In the genomic region with DNA sequence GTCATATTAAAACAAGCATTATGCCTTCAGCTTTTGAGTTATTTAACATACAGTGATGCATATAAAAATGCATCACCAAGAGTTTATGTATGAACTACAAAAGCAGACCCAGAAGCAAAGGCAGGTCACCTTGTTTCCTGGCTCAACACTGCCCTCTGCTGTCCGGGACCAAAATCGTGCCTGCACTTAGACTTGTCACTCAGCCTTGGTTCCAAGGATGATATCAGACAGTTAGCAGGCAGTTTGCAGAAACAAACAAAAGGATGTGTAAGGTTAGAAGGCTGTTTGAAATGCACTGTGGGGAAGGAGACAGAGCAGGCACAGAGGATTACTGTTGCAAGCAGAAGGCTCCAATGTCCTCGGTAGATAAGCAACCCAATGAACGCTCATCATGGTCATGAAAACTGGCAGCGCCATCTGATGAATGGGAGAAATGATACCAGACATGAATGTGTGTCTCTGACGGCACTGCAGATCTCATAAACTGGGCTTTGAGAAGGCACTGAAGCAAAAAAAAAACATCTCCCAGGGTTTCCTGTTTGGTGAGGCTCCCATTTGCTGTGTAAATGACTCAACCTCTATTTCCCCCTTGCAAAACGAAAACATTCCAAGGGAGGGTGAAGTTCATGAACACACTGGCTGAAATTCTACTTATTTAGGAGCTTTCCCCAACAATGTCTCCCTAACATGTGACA, we compare ENCODE assay signal across 9 mouse cellular contexts.
DNase-seq lines count a peak whose midpoint lies in the region; ATAC-seq and TF ChIP-seq lines count a peak whose summit lies in the region.
"Had no signal": no experiment of that assay in that cellular context is flagged by ENCODE, and none has a peak within 500 bp of the region (broad histone marks: within the 10 kb centered on the region; RNA-seq: fewer than 3 reads in every experiment).

No protein-coding gene starts in this region.

- no peaks in the 10 kb centered on the region for H3K79me3 ChIP-seq in C2C12 (ENCODE audit: low read depth)

- peaks cover 37% of the 10 kb centered on the region for H3K4me1 ChIP-seq in embryonic facial prominence, embryonic 15.5 days
- H3K4me1 ChIP-seq in heart, embryonic 10.5 days: no peaks in the 10 kb centered on the region
- peaks cover 10% of the 10 kb centered on the region for H3K4me1 ChIP-seq in liver, postnatal 0 days (ENCODE audit: insufficient read depth)
- no peaks in the 10 kb centered on the region for H3K4me1 ChIP-seq in neural tube, embryonic 14.5 days (ENCODE audit: control insufficient read depth, insufficient read depth, low read length)

- 0 out of 2 replicates have a peak overlapping the region, but pooled peaks have one; percentile 34 for H3K27ac ChIP-seq in embryonic facial prominence, embryonic 15.5 days (replicated peaks)
- H3K27ac ChIP-seq in heart, embryonic 10.5 days: no peak overlapping the region
- H3K27ac ChIP-seq in liver, postnatal 0 days (ENCODE audit: low read depth): peak overlapping the region; percentile 46
- H3K27ac ChIP-seq in neural tube, embryonic 14.5 days (ENCODE audit: low read depth, low read length): no peak overlapping the region

- TF ChIP-seq EP300 in liver, postnatal 0 days (IDR thresholded peaks at IDR 0.05; ENCODE audit: low read depth): no peak

- H3K27me3 ChIP-seq in C2C12 (ENCODE audit: control insufficient read depth, insufficient read depth, insufficient read length): no peaks in the 10 kb centered on the region
- H3K27me3 ChIP-seq in embryonic facial prominence, embryonic 15.5 days: no peaks in the 10 kb centered on the region
- no peaks in the 10 kb centered on the region for H3K27me3 ChIP-seq in heart, embryonic 10.5 days (ENCODE audit: insufficient read depth, poor library complexity, severe bottlenecking)
- no peaks in the 10 kb centered on the region for H3K27me3 ChIP-seq in liver, postnatal 0 days (ENCODE audit: insufficient read depth, low read length)
- no peaks in the 10 kb centered on the region for H3K27me3 ChIP-seq in neural tube, embryonic 14.5 days (ENCODE audit: control insufficient read depth, insufficient read depth, low read length)

- 45% methylated on average over 7 of the region's 7 CpGs for WGBS in embryonic facial prominence, embryonic 15.5 days
- WGBS in heart, embryonic 10.5 days: 36% methylated on average over 7 of the region's 7 CpGs
- WGBS in liver, postnatal 0 days (ENCODE audit: insufficient replicate concordance): 28% methylated on average over 7 of the region's 7 CpGs
- 52% methylated on average over 7 of the region's 7 CpGs for WGBS in neural tube, embryonic 14.5 days

- peak; percentile 74 for TF ChIP-seq CTCF in C2C12 (IDR thresholded peaks at IDR 0.05; ENCODE audit: control insufficient read depth, insufficient read depth, insufficient read length)
- peak; percentile 94 for TF ChIP-seq CTCF in liver, postnatal 0 days (IDR thresholded peaks at IDR 0.05; ENCODE audit: low read depth)

- no peak overlapping the region for H3ac ChIP-seq in C2C12 (ENCODE audit: control insufficient read depth, insufficient read length, low read depth)

- ATAC-seq in embryonic facial prominence, embryonic 15.5 days (ENCODE audit: insufficient number of reproducible peaks, low FRiP score, low TSS enrichment, low read depth): no peak
- ATAC-seq in liver, postnatal 0 days: peak; percentile 45
- ATAC-seq in neural tube, embryonic 14.5 days (ENCODE audit: low read depth): peak; percentile 70; the same call in 1 of the 2 replicates

- H3K79me2 ChIP-seq in C2C12 (ENCODE audit: control insufficient read depth, insufficient read depth): no peaks in the 10 kb centered on the region

- peak; percentile 78 to 83 for DNase-seq in adrenal gland, postnatal 4 days (ENCODE audit: low spot score in 2 of 2)
- DNase-seq in heart, embryonic 10.5 days (ENCODE audit: low spot score): peak; percentile 81
- peak; percentile 91 for DNase-seq in kidney, postnatal 4 days
- DNase-seq in liver, postnatal 0 days: peak; percentile 86
- DNase-seq in testis, postnatal 10 days (ENCODE audit: low spot score): peak; percentile 91

- H3K36me3 ChIP-seq in C2C12 (ENCODE audit: control insufficient read depth, insufficient read depth): no peaks in the 10 kb centered on the region
- no peaks in the 10 kb centered on the region for H3K36me3 ChIP-seq in embryonic facial prominence, embryonic 15.5 days
- H3K36me3 ChIP-seq in heart, embryonic 10.5 days: no peaks in the 10 kb centered on the region
- no peaks in the 10 kb centered on the region for H3K36me3 ChIP-seq in liver, postnatal 0 days (replicated peaks; ENCODE audit: insufficient read depth, low read length)
- no peaks in the 10 kb centered on the region for H3K36me3 ChIP-seq in neural tube, embryonic 14.5 days (ENCODE audit: control insufficient read depth, insufficient read depth, low read length)

- H3K4me3 ChIP-seq in C2C12 (ENCODE audit: insufficient read depth, poor library complexity, severe bottlenecking): no peak overlapping the region
- no peak overlapping the region for H3K4me3 ChIP-seq in embryonic facial prominence, embryonic 15.5 days (replicated peaks)
- H3K4me3 ChIP-seq in heart, embryonic 10.5 days: no peak overlapping the region
- H3K4me3 ChIP-seq in liver, postnatal 0 days (ENCODE audit: low read depth, low read length): no peak overlapping the region
- no peak overlapping the region for H3K4me3 ChIP-seq in neural tube, embryonic 14.5 days (ENCODE audit: low read depth, low read length)
- H3K4me3 ChIP-seq: erythroblast, embryonic 14.5 days had no signal

- H3K9ac ChIP-seq in embryonic facial prominence, embryonic 15.5 days: no peak overlapping the region
- no peak overlapping the region for H3K9ac ChIP-seq in liver, postnatal 0 days (replicated peaks)
- H3K9ac ChIP-seq in neural tube, embryonic 14.5 days (replicated peaks; ENCODE audit: low read depth, low read length): no peak overlapping the region

- no peaks in the 10 kb centered on the region for H3K9me3 ChIP-seq in embryonic facial prominence, embryonic 15.5 days (replicated peaks)
- H3K9me3 ChIP-seq in heart, embryonic 10.5 days: no peaks in the 10 kb centered on the region
- no peaks in the 10 kb centered on the region for H3K9me3 ChIP-seq in liver, postnatal 0 days (ENCODE audit: low read length)
- no peaks in the 10 kb centered on the region for H3K9me3 ChIP-seq in neural tube, embryonic 14.5 days (ENCODE audit: control insufficient read depth, low read length)

- H3K4me2 ChIP-seq in embryonic facial prominence, embryonic 15.5 days (replicated peaks): no peak overlapping the region
- no peak overlapping the region for H3K4me2 ChIP-seq in liver, postnatal 0 days (ENCODE audit: low read depth, low read length)
- no peak overlapping the region for H3K4me2 ChIP-seq in neural tube, embryonic 14.5 days (ENCODE audit: low read depth, low read length)

TF ChIP-seq in C2C12, 6 proteins besides CTCF, POLR2A, EP300 and RAD21:
- no peak for TF ChIP-seq CEBPB (IDR thresholded peaks at IDR 0.05; ENCODE audit: low read depth)
- no peak for TF ChIP-seq MYOG (IDR thresholded peaks at IDR 0.05; ENCODE audit: control insufficient read depth, extremely low read depth, insufficient read length)
- TF ChIP-seq FOSL1 (IDR thresholded peaks at IDR 0.05; ENCODE audit: insufficient read depth, low read length, poor library complexity, severe bottlenecking): no peak
- no peak for TF ChIP-seq MAX (IDR thresholded peaks at IDR 0.05)
- no peak for TF ChIP-seq USF1 (IDR thresholded peaks at IDR 0.05; ENCODE audit: low read depth)
- no peak for TF ChIP-seq MYOD1 (IDR thresholded peaks at IDR 0.05; ENCODE audit: control insufficient read depth, insufficient read length, low read depth)

Comparison
In these comparisons a context has a peak if more than half of its experiments do, and no peak if none do; other contexts are left out.
1. H3K27ac ChIP-seq: peak in embryonic facial prominence, embryonic 15.5 days (single experiment) and liver, postnatal 0 days (single experiment); none in heart, embryonic 10.5 days (single experiment) and neural tube, embryonic 14.5 days (single experiment).
2. Peak in every context shown above with its lines, with median percentiles within 50 percentile points of each other: DNase-seq.